Mouse (Mus musculus) MEL (cell line): ENCODE results near the gene Rgl1. TPM values are rescaled to one million over a fixed set of nuclear protein-coding genes. Genes with fewer than 3 reads are reported as not detected.

Experiments used
- DNase-seq: peaks from one replicate; pipeline ENCODE4 v3.0.0; 2011; ENCODE audit warnings: low read depth, low spot score
- H3K27ac ChIP-seq: 2 replicates; pipeline ENCODE4 v1.5.1; 2012; ENCODE audit warnings: low read depth, mild to moderate bottlenecking, control low read depth, low read length, moderate library complexity; ENCODE audit not compliant: control insufficient read depth
- H3K27me3 ChIP-seq, 2 experiments: fragments of 150-350 bp in 1 of 2; sonication (generic) in 1 of 2; 2 replicates each; pipeline ENCODE4 v1.6.1; 2012; ENCODE audit warnings: low read length in 2 of 2, mild to moderate bottlenecking in 2 of 2, improper control_type of control experiment in 1 of 2, moderate library complexity in 1 of 2; ENCODE audit not compliant: insufficient read depth in 2 of 2, control insufficient read depth in 1 of 2
- H3K36me3 ChIP-seq, 2 experiments: 2 replicates each; pipeline ENCODE4 v1.6.1; 2012 to 2014; ENCODE audit warnings: low read length in 2 of 2, improper control_type of control experiment in 1 of 2, inconsistent platforms in 1 of 2, mild to moderate bottlenecking in 1 of 2; ENCODE audit not compliant: insufficient read depth in 2 of 2, control insufficient read depth in 1 of 2
- H3K4me1 ChIP-seq, 2 experiments: fragments of 150-350 bp in 1 of 2; sonication (generic) in 1 of 2; 2 replicates each; pipeline ENCODE4 v1.6.1; 2012; ENCODE audit warnings: low read length in 2 of 2, improper control_type of control experiment in 1 of 2, mild to moderate bottlenecking in 1 of 2; ENCODE audit not compliant: insufficient read depth in 2 of 2, control insufficient read depth in 1 of 2
- H3K4me3 ChIP-seq, 2 experiments: fragments of 150-350 bp in 1 of 2; sonication (generic) in 1 of 2; 2 replicates each; pipeline ENCODE4 v1.5.1; 2012; ENCODE audit warnings: low read depth in 2 of 2, low read length in 2 of 2, mild to moderate bottlenecking in 2 of 2, moderate library complexity in 2 of 2, control low read depth in 1 of 2, improper control_type of control experiment in 1 of 2; ENCODE audit not compliant: control insufficient read depth in 1 of 2, insufficient read depth in 1 of 2
- H3K79me2 ChIP-seq: 2 replicates; pipeline ENCODE4 v1.6.1; 2012; ENCODE audit warnings: mild to moderate bottlenecking, low read length, moderate library complexity; ENCODE audit not compliant: control insufficient read depth, poor library complexity, insufficient read depth
- H3K9ac ChIP-seq: 2 replicates; pipeline ENCODE4 v1.6.1; 2012; ENCODE audit warnings: low read depth, mild to moderate bottlenecking, control low read depth, low read length, moderate library complexity; ENCODE audit not compliant: control insufficient read depth, poor library complexity, severe bottlenecking
- H3K9me3 ChIP-seq: fragments of 150-350 bp; sonication (generic); replicated peaks from 2 replicates; pipeline ENCODE4 v1.6.1; 2012; ENCODE audit warnings: mild to moderate bottlenecking, low read length, improper control_type of control experiment, moderate library complexity; ENCODE audit not compliant: insufficient read depth
- CHD1 ChIP-seq: IDR thresholded peaks from 2 replicates; pipeline ENCODE4 v1.6.1; 2012; ENCODE audit warnings: low read depth, mild to moderate bottlenecking, inconsistent platforms, low read length, improper control_type of control experiment
- CHD2 ChIP-seq: IDR thresholded peaks from 2 replicates; pipeline ENCODE4 v1.6.1; 2011; ENCODE audit warnings: low read length, improper control_type of control experiment
- CTCF ChIP-seq, 3 experiments: IDR thresholded peaks in 2 of 3; conservative IDR thresholded peaks in 1 of 3; 2 replicates each; pipeline ENCODE4 v1.5.1; 2011 to 2012; ENCODE audit warnings: low read length in 3 of 3, low read depth in 2 of 3, mild to moderate bottlenecking in 2 of 3, improper control_type of control experiment in 1 of 3, inconsistent platforms in 1 of 3, mixed read lengths in 1 of 3, moderate library complexity in 1 of 3; ENCODE audit not compliant: control insufficient read depth in 1 of 3, insufficient read depth in 1 of 3, poor library complexity in 1 of 3, severe bottlenecking in 1 of 3
- ELF1 ChIP-seq: IDR thresholded peaks from 2 replicates; pipeline ENCODE4 v1.6.1; 2014; ENCODE audit warnings: low read depth, mild to moderate bottlenecking, inconsistent platforms, low read length, improper control_type of control experiment, moderate library complexity
- GABPA ChIP-seq: IDR thresholded peaks from 2 replicates; pipeline ENCODE4 v1.6.1; 2012; ENCODE audit warnings: low read depth, mild to moderate bottlenecking, inconsistent platforms, low read length, improper control_type of control experiment, moderate library complexity
- GATA1 ChIP-seq: IDR thresholded peaks from 2 replicates; pipeline ENCODE4 v1.6.1; 2011; ENCODE audit warnings: low read depth, low read length, improper control_type of control experiment
- HCFC1 ChIP-seq: IDR thresholded peaks from 2 replicates; pipeline ENCODE4 v1.6.1; 2012; ENCODE audit warnings: low read depth, mild to moderate bottlenecking, inconsistent platforms, low read length, improper control_type of control experiment, moderate library complexity
- JUND ChIP-seq: IDR thresholded peaks from 2 replicates; pipeline ENCODE4 v1.6.1; 2011; ENCODE audit warnings: low read depth, mild to moderate bottlenecking, improper control_type of control experiment, low read length
- KAT2A ChIP-seq: conservative IDR thresholded peaks from 2 replicates; pipeline ENCODE4 v1.6.1; 2012; ENCODE audit warnings: low read depth, low read length, improper control_type of control experiment, inconsistent platforms
- MAFK ChIP-seq: IDR thresholded peaks from 2 replicates; pipeline ENCODE4 v1.6.1; 2011; ENCODE audit warnings: low read depth, mild to moderate bottlenecking, low read length, improper control_type of control experiment, borderline replicate concordance
- MAZ ChIP-seq: IDR thresholded peaks from 2 replicates; pipeline ENCODE4 v1.6.1; 2012; ENCODE audit warnings: low read depth, mild to moderate bottlenecking, inconsistent platforms, low read length, improper control_type of control experiment
- MEF2A ChIP-seq: IDR thresholded peaks from 2 replicates; pipeline ENCODE4 v1.6.1; 2014; ENCODE audit warnings: low read depth, mild to moderate bottlenecking, inconsistent platforms, low read length, improper control_type of control experiment; ENCODE audit not compliant: poor library complexity, insufficient replicate concordance, severe bottlenecking; ENCODE audit errors: extremely low read depth
- NRF1 ChIP-seq: IDR thresholded peaks from 2 replicates; pipeline ENCODE4 v1.6.1; 2014; ENCODE audit warnings: low read depth, mild to moderate bottlenecking, inconsistent platforms, low read length, improper control_type of control experiment, moderate library complexity; ENCODE audit not compliant: poor library complexity, insufficient read depth, severe bottlenecking
- POLR2AphosphoS2 ChIP-seq: IDR thresholded peaks from 2 replicates; pipeline ENCODE4 v1.6.1; 2011; ENCODE audit warnings: low read length, improper control_type of control experiment
- POLR2AphosphoS5 ChIP-seq: IDR thresholded peaks from 2 replicates; pipeline ENCODE4 v1.6.1; 2012; ENCODE audit warnings: low read depth, borderline replicate concordance, mild to moderate bottlenecking, inconsistent platforms, low read length, moderate library complexity, mixed read lengths
- RAD21 ChIP-seq: IDR thresholded peaks from 2 replicates; pipeline ENCODE4 v1.6.1; 2011; ENCODE audit warnings: mild to moderate bottlenecking, low read depth, low read length, improper control_type of control experiment
- RCOR1 ChIP-seq: IDR thresholded peaks from 2 replicates; pipeline ENCODE4 v1.6.1; 2012; ENCODE audit warnings: low read depth, mild to moderate bottlenecking, inconsistent platforms, low read length, improper control_type of control experiment
- SMC3 ChIP-seq: IDR thresholded peaks from 2 replicates; pipeline ENCODE4 v1.6.1; 2011; ENCODE audit warnings: low read depth, low read length, improper control_type of control experiment
- TBP ChIP-seq: IDR thresholded peaks from 2 replicates; pipeline ENCODE4 v1.8.0; 2011; ENCODE audit warnings: low read depth, low read length, improper control_type of control experiment
- ZC3H11A ChIP-seq: IDR thresholded peaks from 2 replicates; pipeline ENCODE4 v1.6.1; 2012; ENCODE audit warnings: low read depth, mild to moderate bottlenecking, inconsistent platforms, low read length, improper control_type of control experiment
- polyA plus RNA-seq, 2 experiments: library from polyadenylated mRNA; stranded (reverse) in 1 of 2; unstranded in 1 of 2; fragments of >175 nt in 1 of 2; fragments of >200 nt in 1 of 2; gene quantifications; 2 replicates each; pipeline versions ENCODE4 v1.2.1 to v1.2.4; 2012; ENCODE audit warnings: low replicate concordance in 2 of 2, low read depth in 1 of 2; ENCODE audit not compliant: insufficient read length in 2 of 2, insufficient read depth in 1 of 2, missing spikeins in 1 of 2
- total RNA-seq: library from RNA; depleted of rRNA; stranded (reverse); fragments of 300-350 nt; gene quantifications from 2 replicates; pipeline ENCODE4 v1.2.3, GENCODE M21; 2012

The Rgl1 gene
- total and polyA plus RNA-seq, 3 experiments, result 0.12 to 0.39 TPM; not detected in 1

- TF ChIP-seq GATA1, result peak; percentile 63
- TF ChIP-seq GABPA, result no peak
- no peak for TF ChIP-seq ZC3H11A
- no peak for TF ChIP-seq POLR2AphosphoS5
These were observed 150.0 kb downstream of the Rgl1 start (continued) for GRCm38 (mm10) chr1:152615987-152616776.

GRCm38 (mm10) chr1:152614743-152615380 lies 151.3 kb downstream of the Rgl1 start:
- H3K27me3 ChIP-seq, result no peaks in the 10 kb centered on the region
- no peak overlapping the region for H3K9ac ChIP-seq
- H3K36me3 ChIP-seq, result peaks cover 0 to 30% of the 10 kb centered on the region in 2 experiments; a peak in 2 of 4 replicates
- peaks cover 18 to 38% of the 10 kb centered on the region in 2 experiments for H3K4me1 ChIP-seq
- TF ChIP-seq SMC3, result no peak
- TF ChIP-seq RCOR1, result no peak
- TF ChIP-seq RAD21, result no peak
- TF ChIP-seq CTCF (IDR thresholded peaks at IDR 0.05 in 2 of 3, conservative IDR thresholded peaks at IDR 0.05 in 1 of 3; ENCODE audit: control insufficient read depth in 1 of 3, insufficient read depth in 1 of 3, low read depth in 2 of 3, low read length in 3 of 3, poor library complexity in 1 of 3, severe bottlenecking in 1 of 3), result no peak
- no peak for TF ChIP-seq MAFK
- TF ChIP-seq CHD2, result no peak
- TF ChIP-seq TBP, result no peak
- no peak for TF ChIP-seq JUND
- TF ChIP-seq ELF1, result no peak
- TF ChIP-seq ZC3H11A, result no peak
- TF ChIP-seq POLR2AphosphoS5, result no peak
- no peak for TF ChIP-seq MAZ
- TF ChIP-seq HCFC1, result no peak
- TF ChIP-seq NRF1, result no peak
- no peak for TF ChIP-seq POLR2AphosphoS2
- TF ChIP-seq CHD1, result no peak
- TF ChIP-seq MEF2A, result no peak
- no peak for TF ChIP-seq KAT2A
- no peaks in the 10 kb centered on the region for H3K9me3 ChIP-seq
- no peak for DNase-seq
- no peak overlapping the region for H3K4me3 ChIP-seq
- no peaks in the 10 kb centered on the region; the same call in 1 of the 2 replicates for H3K79me2 ChIP-seq
- H3K27ac ChIP-seq, result no peak overlapping the region
